ENCODE assay signal across 8 mouse cellular contexts in genomic region chr3:138644286-138644951, GRCm38 (mm10).
DNase-seq lines count a peak whose midpoint lies in the region; ATAC-seq and TF ChIP-seq lines count a peak whose summit lies in the region.

No protein-coding gene starts in this region.

- DNase-seq in kidney, adult 2 months: peak; percentile 3
- no peak for DNase-seq in kidney, adult 8-10 months
- DNase-seq in embryo, embryonic 11 days: peak; percentile 73
- DNase-seq in hindbrain, embryonic 10.5 days (ENCODE audit: low spot score): peak; percentile 62
- peak; percentile 41 for DNase-seq in thymus, postnatal 0 days (ENCODE audit: low spot score)
- no peak for DNase-seq in spleen, postnatal 4 days (ENCODE audit: low spot score in 2 of 2)

- no peak overlapping the region for H3K27ac ChIP-seq in kidney, adult 2 months (ENCODE audit: insufficient read depth, low read depth, low read length)
- H3K27ac ChIP-seq in hindbrain, embryonic 10.5 days: peak overlapping the region; percentile 81
- H3K27ac ChIP-seq in limb, embryonic 13.5 days: peak overlapping the region; percentile 3; the same call in 1 of the 2 replicates
- H3K27ac ChIP-seq in midbrain, embryonic 16.5 days (ENCODE audit: low read length): peak overlapping the region; percentile 65

- WGBS in kidney, adult 2 months: 14% methylated on average over 19 of the region's 19 CpGs
- 2% methylated on average over 19 of the region's 19 CpGs for WGBS in hindbrain, embryonic 10.5 days
- 1% methylated on average over 19 of the region's 19 CpGs for WGBS in limb, embryonic 13.5 days
- WGBS in midbrain, embryonic 16.5 days: under 1% methylated on average over 19 of the region's 19 CpGs

- H3K9me3 ChIP-seq in hindbrain, embryonic 10.5 days: peaks cover 9% of the 10 kb centered on the region
- peaks cover 10% of the 10 kb centered on the region; the same call in 1 of the 2 replicates for H3K9me3 ChIP-seq in limb, embryonic 13.5 days
- H3K9me3 ChIP-seq in midbrain, embryonic 16.5 days (replicated peaks; ENCODE audit: control insufficient read depth, low read length, poor library complexity, severe bottlenecking): 0 out of 2 replicates have a peak, but pooled peaks cover 2% of the 10 kb centered on the region

- H3K4me1 ChIP-seq in kidney, adult 2 months (ENCODE audit: control insufficient read depth, insufficient read depth, low read length): no peaks in the 10 kb centered on the region
- H3K4me1 ChIP-seq in hindbrain, embryonic 10.5 days (replicated peaks): peaks cover 21% of the 10 kb centered on the region
- peaks cover 21% of the 10 kb centered on the region for H3K4me1 ChIP-seq in limb, embryonic 13.5 days
- peaks cover 14% of the 10 kb centered on the region for H3K4me1 ChIP-seq in midbrain, embryonic 16.5 days (ENCODE audit: control insufficient read depth, insufficient read depth, low read length)

- H3K4me3 ChIP-seq in kidney, adult 2 months (ENCODE audit: insufficient read depth, low read depth, low read length): no peak overlapping the region
- H3K4me3 ChIP-seq in hindbrain, embryonic 10.5 days: peak overlapping the region; percentile 46
- H3K4me3 ChIP-seq in limb, embryonic 13.5 days: peak overlapping the region; percentile 25
- peak overlapping the region; percentile 16; the same call in 1 of the 2 replicates for H3K4me3 ChIP-seq in midbrain, embryonic 16.5 days (ENCODE audit: low read depth, low read length)

- peak overlapping the region; percentile 45 for H3K9ac ChIP-seq in limb, embryonic 13.5 days
- H3K9ac ChIP-seq in midbrain, embryonic 16.5 days (ENCODE audit: low read depth, low read length): peak overlapping the region; percentile 27; the same call in 1 of the 2 replicates

- ATAC-seq in limb, embryonic 13.5 days (ENCODE audit: low FRiP score, low read depth): peak; percentile 89
- ATAC-seq in midbrain, embryonic 16.5 days: peak; percentile 91

- H3K4me2 ChIP-seq in limb, embryonic 13.5 days (replicated peaks): peak overlapping the region; percentile 65
- H3K4me2 ChIP-seq in midbrain, embryonic 16.5 days (ENCODE audit: low read length): peak overlapping the region; percentile 49

- no peak for TF ChIP-seq POLR2A in kidney, adult 2 months (IDR thresholded peaks at IDR 0.05; ENCODE audit: low read depth, low read length)

- H3K27me3 ChIP-seq in kidney, adult 2 months (replicated peaks; ENCODE audit: control insufficient read depth, insufficient read depth, low read length): no peaks in the 10 kb centered on the region
- peaks cover 3% of the 10 kb centered on the region for H3K27me3 ChIP-seq in hindbrain, embryonic 10.5 days (ENCODE audit: insufficient read depth, poor library complexity, severe bottlenecking)
- no peaks in the 10 kb centered on the region for H3K27me3 ChIP-seq in limb, embryonic 13.5 days
- H3K27me3 ChIP-seq in midbrain, embryonic 16.5 days (ENCODE audit: control insufficient read depth, insufficient read depth, low read depth, low read length): no peaks in the 10 kb centered on the region

- H3K36me3 ChIP-seq in kidney, adult 2 months (ENCODE audit: control insufficient read depth, insufficient read depth, low read length): no peaks in the 10 kb centered on the region
- no peaks in the 10 kb centered on the region for H3K36me3 ChIP-seq in hindbrain, embryonic 10.5 days
- H3K36me3 ChIP-seq in limb, embryonic 13.5 days: no peaks in the 10 kb centered on the region
- no peaks in the 10 kb centered on the region for H3K36me3 ChIP-seq in midbrain, embryonic 16.5 days (ENCODE audit: control insufficient read depth, insufficient read depth, low read length)

- no peak for TF ChIP-seq CTCF in kidney, adult 2 months (conservative IDR thresholded peaks at IDR 0.05; ENCODE audit: insufficient read depth, insufficient read length, low read depth, low read length)

Comparison
In these comparisons a context has a peak if more than half of its experiments do, and no peak if none do; other contexts are left out.
1. DNase-seq: peak in kidney, adult 2 months (single experiment), embryo, embryonic 11 days (single experiment), hindbrain, embryonic 10.5 days (single experiment) and thymus, postnatal 0 days (single experiment); none in kidney, adult 8-10 months (0 of 2) and spleen, postnatal 4 days (0 of 2).